In the genomic region with DNA sequence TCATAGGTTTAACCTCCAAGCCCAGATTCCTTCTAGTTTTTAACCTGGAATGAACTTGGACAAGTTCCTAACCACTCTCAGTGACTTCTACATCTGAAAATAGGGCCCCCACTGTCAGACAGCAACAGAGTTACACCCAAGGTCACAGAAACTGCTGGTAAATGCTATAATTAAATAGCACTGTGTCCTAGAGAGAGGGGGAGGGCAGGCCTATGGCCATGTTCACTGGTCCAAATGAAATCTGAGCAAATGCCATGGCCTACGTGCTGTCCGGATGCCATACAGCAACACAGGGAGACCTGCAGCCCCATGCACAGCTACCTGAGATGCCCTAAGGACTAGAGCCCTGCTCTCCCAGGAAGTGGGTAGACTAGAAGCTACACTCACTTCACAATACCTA, we compare ENCODE assay signal across 21 mouse cellular contexts. TPM values are rescaled to one million over a fixed set of nuclear protein-coding genes. Genes with fewer than 3 reads are reported as not detected.
A peak's percentile ranks its signal among the peaks of the same experiment; 100 is the strongest.
DNase-seq lines count a peak whose midpoint lies in the region; ATAC-seq and TF ChIP-seq lines count a peak whose summit lies in the region.
"Had no signal": no experiment of that assay in that cellular context is flagged by ENCODE, and none has a peak within 500 bp of the region (broad histone marks: within the 10 kb centered on the region; RNA-seq: fewer than 3 reads in every experiment).

No protein-coding gene starts in this region.

- TF ChIP-seq CTCF in kidney, adult 2 months (conservative IDR thresholded peaks at IDR 0.05; ENCODE audit: insufficient read depth, insufficient read length, low read depth, low read length), result no peak
- TF ChIP-seq CTCF in intestine, postnatal 0 days (IDR thresholded peaks at IDR 0.05; ENCODE audit: low read depth), result no peak

- intact Hi-C loops in heart, postnatal 25 days (cut with DNase I), result no loop called here

- peak; percentile 10 for DNase-seq in adrenal gland, adult 8-10 months
- DNase-seq in adrenal gland, adult 18-20 months (ENCODE audit: low spot score in 2 of 2), result no peak
- peak; percentile 43 to 64 for DNase-seq in heart, adult 18-20 months
- DNase-seq in heart, postnatal 25 days (ENCODE audit: low spot score), result no peak
- no peak for DNase-seq in kidney, adult 2 months
- DNase-seq in kidney, adult 8-10 months, result no peak
- DNase-seq: cerebellum, adult 11 months; cerebellum, postnatal 10 days; layer of hippocampus, adult 9-11 months; midbrain, embryonic 14.5 days; right cerebral cortex, postnatal 14 days; thymus, postnatal 14 days had no signal

- WGBS in kidney, adult 2 months, result 29% methylated on average over 2 of the region's 2 CpGs
- 85% methylated on average over 2 of the region's 2 CpGs for WGBS in intestine, postnatal 0 days

- H3K79me2 ChIP-seq in myocyte (ENCODE audit: control insufficient read depth, insufficient read depth), result no peaks in the 10 kb centered on the region

- peaks cover 76% of the 10 kb centered on the region for H3K4me1 ChIP-seq in kidney, adult 2 months (ENCODE audit: control insufficient read depth, insufficient read depth, low read length)
- H3K4me1 ChIP-seq in intestine, postnatal 0 days (replicated peaks; ENCODE audit: control insufficient read depth, insufficient read depth, low read length), result 0 out of 2 replicates have a peak, but pooled peaks cover 15% of the 10 kb centered on the region
- H3K4me1 ChIP-seq: embryonic facial prominence, embryonic 10.5 days; hindbrain, embryonic 15.5 days; limb, embryonic 15.5 days; neural tube, embryonic 12.5 days had no signal

- H3K36me3 ChIP-seq in kidney, adult 2 months (ENCODE audit: control insufficient read depth, insufficient read depth, low read length), result no peaks in the 10 kb centered on the region
- H3K36me3 ChIP-seq in myocyte (ENCODE audit: control insufficient read depth, insufficient read depth), result no peaks in the 10 kb centered on the region
- H3K36me3 ChIP-seq in intestine, postnatal 0 days (ENCODE audit: control insufficient read depth, insufficient read depth), result peaks cover 10% of the 10 kb centered on the region; the same call in 1 of the 2 replicates
- H3K36me3 ChIP-seq: embryonic facial prominence, embryonic 10.5 days; hindbrain, embryonic 15.5 days; limb, embryonic 15.5 days; neural tube, embryonic 12.5 days had no signal

- H3K27ac ChIP-seq in kidney, adult 2 months (ENCODE audit: insufficient read depth, low read depth, low read length), result peak overlapping the region; percentile 14; the same call in 1 of the 2 replicates
- H3K27ac ChIP-seq in intestine, postnatal 0 days (ENCODE audit: low read depth, low read length), result no peak overlapping the region
- H3K27ac ChIP-seq: embryonic facial prominence, embryonic 10.5 days; hindbrain, embryonic 15.5 days; intestine, embryonic 15.5 days; limb, embryonic 15.5 days; neural tube, embryonic 12.5 days had no signal

- H3K9me3 ChIP-seq in intestine, postnatal 0 days (ENCODE audit: control insufficient read depth), result no peaks in the 10 kb centered on the region
- H3K9me3 ChIP-seq: embryonic facial prominence, embryonic 10.5 days; hindbrain, embryonic 15.5 days; intestine, embryonic 15.5 days; limb, embryonic 15.5 days; neural tube, embryonic 12.5 days had no signal

- H3K4me2 ChIP-seq in myocyte (ENCODE audit: low read depth), result peak overlapping the region; percentile 18
- no peak overlapping the region for H3K4me2 ChIP-seq in intestine, postnatal 0 days (replicated peaks; ENCODE audit: low read depth)
- H3K4me2 ChIP-seq: hindbrain, embryonic 15.5 days; intestine, embryonic 15.5 days; limb, embryonic 15.5 days; neural tube, embryonic 12.5 days had no signal

- H3K27me3 ChIP-seq in kidney, adult 2 months (replicated peaks; ENCODE audit: control insufficient read depth, insufficient read depth, low read length), result no peaks in the 10 kb centered on the region
- no peaks in the 10 kb centered on the region for H3K27me3 ChIP-seq in myocyte (ENCODE audit: control insufficient read depth, insufficient read depth, insufficient read length)
- no peaks in the 10 kb centered on the region for H3K27me3 ChIP-seq in intestine, postnatal 0 days (replicated peaks; ENCODE audit: control insufficient read depth, insufficient read depth, low read length)
- H3K27me3 ChIP-seq: hindbrain, embryonic 15.5 days; intestine, embryonic 15.5 days; limb, embryonic 15.5 days; neural tube, embryonic 12.5 days had no signal

- H3K9ac ChIP-seq in intestine, postnatal 0 days (ENCODE audit: low read depth, low read length), result no peak overlapping the region
- H3K9ac ChIP-seq: hindbrain, embryonic 15.5 days; intestine, embryonic 15.5 days; limb, embryonic 15.5 days; neural tube, embryonic 12.5 days had no signal

- no peak overlapping the region for H3K4me3 ChIP-seq in kidney, adult 2 months (ENCODE audit: insufficient read depth, low read depth, low read length)
- H3K4me3 ChIP-seq in myocyte, result no peak overlapping the region
- no peak overlapping the region for H3K4me3 ChIP-seq in intestine, postnatal 0 days (ENCODE audit: low read depth, low read length)
- H3K4me3 ChIP-seq: embryonic facial prominence, embryonic 10.5 days; hindbrain, embryonic 15.5 days; intestine, embryonic 15.5 days; limb, embryonic 15.5 days; neural tube, embryonic 12.5 days had no signal

- ATAC-seq in intestine, postnatal 0 days, result no peak
- ATAC-seq: activated CD4-positive, CD25-positive, alpha-beta regulatory T cell, adult 4 months; forebrain, embryonic 16.5 days; intestine, embryonic 15.5 days had no signal

- H3ac ChIP-seq in myocyte (ENCODE audit: control insufficient read depth, insufficient read length), result no peak overlapping the region

- TF ChIP-seq POLR2A in kidney, adult 2 months (IDR thresholded peaks at IDR 0.05; ENCODE audit: low read depth, low read length), result no peak
- no peak for TF ChIP-seq POLR2A in myocyte (IDR thresholded peaks at IDR 0.05; ENCODE audit: insufficient read length, low read depth)

TF ChIP-seq in myocyte, 11 proteins besides CTCF, POLR2A, EP300 and RAD21:
- no peak for TF ChIP-seq SRF (IDR thresholded peaks at IDR 0.05; ENCODE audit: control insufficient read depth, insufficient read length, low read depth)

RNA-seq across cellular contexts. Expression of a gene that starts 19.6 kb away (rescaled TPM):
- total RNA-seq in adrenal gland, adult 8-10 months (2022), result 100 to 1,000 TPM in 3 of 4 experiments, 10 to 100 TPM in 1; 85.1 to 269 (median 187) TPM
- total RNA-seq in adrenal gland, adult 18-20 months (2021), result 100 to 1,000 TPM; 319 to 568 TPM
- total RNA-seq in heart, adult 18-20 months (2021), result 1,000 to 10,000 TPM in 1 of 2 experiments, 100 to 1,000 TPM in 1; 974 to 1,043 TPM
- 100 to 1,000 TPM; 810 to 852 TPM for total RNA-seq in heart, postnatal 25 days (2021)
- 157 and 179 TPM in 2 replicates for polyA plus RNA-seq in kidney, adult 2 months (2012; rRNA removed)
- polyA plus RNA-seq in myocyte (2012; fragmentation: generic; extraction: Trizol), result 79.8 TPM
- 28.6 and 29.7 TPM in 2 replicates for polyA plus RNA-seq in intestine, postnatal 0 days (2015; fragmentation: Nextera tagmentation; extraction: Ambion mirVana)

Comparison
In these comparisons a context has a peak if more than half of its experiments do, and no peak if none do; other contexts are left out.
1. DNase-seq: peak in adrenal gland, adult 8-10 months (single experiment) and heart, adult 18-20 months (2 of 2); none in adrenal gland, adult 18-20 months (0 of 2), heart, postnatal 25 days (single experiment), kidney, adult 2 months (single experiment) and kidney, adult 8-10 months (0 of 2).